ENCODE assay signal across 8 mouse cellular contexts in genomic region chr2:31163361-31164118, GRCm38 (mm10). TPM values are rescaled to one million over a fixed set of nuclear protein-coding genes. Genes with fewer than 3 reads are reported as not detected.
DNase-seq lines count a peak whose midpoint lies in the region; ATAC-seq and TF ChIP-seq lines count a peak whose summit lies in the region.

No protein-coding gene starts in this region.

- H3K27me3 ChIP-seq in lung, embryonic 14.5 days (ENCODE audit: insufficient read depth, low read length): no peaks in the 10 kb centered on the region

- ATAC-seq in lung, embryonic 14.5 days (ENCODE audit: insufficient read depth): no peak
- ATAC-seq in megakaryocyte-erythroid progenitor cell, adult 5-6 weeks (replicated peaks; ENCODE audit: low FRiP score, low TSS enrichment, poor library complexity, severe bottlenecking): 0 out of 2 replicates have a peak, but pooled peaks have one; percentile 17

- peak overlapping the region; percentile 82 for H3K27ac ChIP-seq in lung, embryonic 14.5 days (ENCODE audit: low read depth)

- peaks cover 19% of the 10 kb centered on the region; the same call in 1 of the 2 replicates for H3K36me3 ChIP-seq in lung, embryonic 14.5 days (ENCODE audit: insufficient read depth)

- TF ChIP-seq CTCF in lung, embryonic 14.5 days (IDR thresholded peaks at IDR 0.05; ENCODE audit: low read depth): no peak

- no peak overlapping the region for H3K4me3 ChIP-seq in lung, embryonic 14.5 days (ENCODE audit: low read depth, low read length)

- H3K9ac ChIP-seq in lung, embryonic 14.5 days: no peak overlapping the region

- 66% methylated on average over 11 of the region's 11 CpGs for WGBS in lung, embryonic 14.5 days

- H3K4me2 ChIP-seq in lung, embryonic 14.5 days: no peak overlapping the region

- no peaks in the 10 kb centered on the region for H3K9me3 ChIP-seq in lung, embryonic 14.5 days (ENCODE audit: low read depth, low read length)

- H3K4me1 ChIP-seq in lung, embryonic 14.5 days (ENCODE audit: insufficient read depth): peaks cover 6% of the 10 kb centered on the region; the same call in 1 of the 2 replicates

- DNase-seq in adrenal gland, adult 2 months: peak; percentile 40
- DNase-seq in adrenal gland, postnatal 4 days (ENCODE audit: low spot score in 2 of 2): no peak
- no peak for DNase-seq in lung, embryonic 14.5 days
- DNase-seq in lung, postnatal 25 days (ENCODE audit: low spot score): no peak
- DNase-seq in kidney, adult 11 months: peak; percentile 53
- DNase-seq in left cerebral cortex, adult 8-10 months (ENCODE audit: low spot score in 2 of 2): no peak
- DNase-seq in Muller cell, postnatal 12 days (ENCODE audit: inconsistent ontology term): no peak

RNA-seq across cellular contexts. Expression of gene Gpr107, which starts 11.4 kb away (rescaled TPM):
- total RNA-seq in adrenal gland, adult 2 months (2021): 10 to 100 TPM; 54.9 to 55.8 TPM
- polyA plus RNA-seq in adrenal gland, adult 2 months (2012; rRNA removed): 18.2 and 21.7 TPM in 2 replicates
- 10 to 100 TPM; 62.8 to 68.3 TPM for total RNA-seq in adrenal gland, postnatal 4 days (2021)
- 23.6 and 24.9 TPM in 2 replicates for polyA plus RNA-seq in lung, embryonic 14.5 days (2014; fragmentation: Nextera tagmentation; extraction: Ambion mirVana)
- total RNA-seq in megakaryocyte-erythroid progenitor cell, adult 5-6 weeks (2014; fragmentation: Nextera tagmentation): 19.6 and 30.4 TPM in 2 replicates
- 15.0 and 18.2 TPM in 2 replicates for total RNA-seq in megakaryocyte-erythroid progenitor cell, adult 5-6 weeks (2017)
- 10 to 100 TPM; 47.0 to 55.6 (median 48.1) TPM for total RNA-seq in left cerebral cortex, adult 8-10 months (2022)

RNA-seq across cellular contexts. Expression of gene Fnbp1, which starts 21.7 kb away (rescaled TPM):
- 10 to 100 TPM; 59.7 to 73.4 TPM for total RNA-seq in adrenal gland, adult 2 months (2021)
- 34.3 and 35.6 TPM in 2 replicates for polyA plus RNA-seq in adrenal gland, adult 2 months (2012; rRNA removed)
- total RNA-seq in adrenal gland, postnatal 4 days (2021): 10 to 100 TPM; 69.0 to 82.4 TPM
- polyA plus RNA-seq in lung, embryonic 14.5 days (2014; fragmentation: Nextera tagmentation; extraction: Ambion mirVana): 16.8 and 21.1 TPM in 2 replicates
- 30.7 and 46.4 TPM in 2 replicates for total RNA-seq in megakaryocyte-erythroid progenitor cell, adult 5-6 weeks (2014; fragmentation: Nextera tagmentation)
- 16.0 and 36.4 TPM in 2 replicates for total RNA-seq in megakaryocyte-erythroid progenitor cell, adult 5-6 weeks (2017)
- total RNA-seq in left cerebral cortex, adult 8-10 months (2022): 100 to 1,000 TPM; 117 to 135 (median 123) TPM

Comparison
In these comparisons a context has a peak if more than half of its experiments do, and no peak if none do; other contexts are left out.
1. DNase-seq: peak in adrenal gland, adult 2 months (single experiment) and kidney, adult 11 months (single experiment); none in adrenal gland, postnatal 4 days (0 of 2), lung, embryonic 14.5 days (single experiment), lung, postnatal 25 days (single experiment), left cerebral cortex, adult 8-10 months (0 of 2) and Muller cell, postnatal 12 days (single experiment).